In the genomic region with DNA sequence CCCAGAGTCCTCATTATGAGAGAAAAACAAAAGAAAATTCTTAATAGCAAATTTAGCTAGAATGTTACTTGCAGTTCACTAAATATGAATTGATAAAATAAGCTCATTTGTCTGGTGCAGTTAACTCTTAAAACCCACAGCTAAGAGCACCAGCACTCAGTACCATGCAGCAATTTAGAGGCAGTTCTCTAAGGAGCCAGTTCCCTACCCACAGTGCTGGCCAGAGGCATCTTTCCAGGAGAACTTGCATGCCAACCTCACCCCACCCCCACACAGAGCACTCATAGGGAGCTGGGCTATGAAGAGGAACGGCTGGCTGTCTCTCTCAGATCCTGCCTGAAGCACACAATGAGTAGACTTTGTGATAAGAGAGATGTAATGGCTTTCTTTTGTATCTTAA, we compare ENCODE assay signal across 10 mouse cellular contexts. TPM values are rescaled to one million over a fixed set of nuclear protein-coding genes. Genes with fewer than 3 reads are reported as not detected.
A peak's percentile ranks its signal among the peaks of the same experiment; 100 is the strongest.
DNase-seq lines count a peak whose midpoint lies in the region; ATAC-seq lines count a peak whose summit lies in the region.
"Had no signal": no experiment of that assay in that cellular context is flagged by ENCODE, and none has a peak within 500 bp of the region (broad histone marks: within the 10 kb centered on the region; RNA-seq: fewer than 3 reads in every experiment).

No protein-coding gene starts in this region.

- H3K27me3 ChIP-seq in forebrain, embryonic 10.5 days (ENCODE audit: poor library complexity, severe bottlenecking), result no peaks in the 10 kb centered on the region
- H3K27me3 ChIP-seq in forebrain, embryonic 13.5 days, result no peaks in the 10 kb centered on the region
- H3K27me3 ChIP-seq in kidney, embryonic 14.5 days (ENCODE audit: control insufficient read depth, insufficient read depth, low read length), result no peaks in the 10 kb centered on the region

- peaks cover 30% of the 10 kb centered on the region for H3K4me1 ChIP-seq in forebrain, embryonic 10.5 days
- H3K4me1 ChIP-seq in forebrain, embryonic 13.5 days, result peaks cover 5% of the 10 kb centered on the region; the same call in 1 of the 2 replicates
- no peaks in the 10 kb centered on the region for H3K4me1 ChIP-seq in kidney, embryonic 14.5 days (ENCODE audit: control insufficient read depth, insufficient read depth, low read length)

- H3K27ac ChIP-seq in forebrain, embryonic 10.5 days, result peak overlapping the region; percentile 40; the same call in 1 of the 2 replicates
- no peak overlapping the region for H3K27ac ChIP-seq in forebrain, embryonic 13.5 days
- H3K27ac ChIP-seq in kidney, embryonic 14.5 days (ENCODE audit: low read depth, low read length), result no peak overlapping the region

- H3K4me3 ChIP-seq in forebrain, embryonic 10.5 days, result no peak overlapping the region
- no peak overlapping the region for H3K4me3 ChIP-seq in forebrain, embryonic 13.5 days
- no peak overlapping the region for H3K4me3 ChIP-seq in kidney, embryonic 14.5 days (ENCODE audit: low read length)

- H3K9ac ChIP-seq in forebrain, embryonic 13.5 days, result no peak overlapping the region
- no peak overlapping the region for H3K9ac ChIP-seq in kidney, embryonic 14.5 days (ENCODE audit: low read depth, low read length)

- ATAC-seq in forebrain, embryonic 13.5 days, result no peak; the same call in 1 of the 2 replicates
- no peak for ATAC-seq in kidney, embryonic 14.5 days (ENCODE audit: low FRiP score, low TSS enrichment)

- DNase-seq in forebrain, embryonic 10.5 days (ENCODE audit: extremely low spot score, low spot score), result no peak
- DNase-seq in urinary bladder, postnatal 14 days (ENCODE audit: low spot score), result peak; percentile 36
- no peak for DNase-seq in urinary bladder, adult 18-20 months (ENCODE audit: low spot score in 2 of 2)
- DNase-seq in layer of hippocampus, postnatal 36 days, result peak; percentile 38 to 52
- peak; percentile 5 for DNase-seq in testis, postnatal 14 days (ENCODE audit: low spot score)
- no peak for DNase-seq in lung, postnatal 14 days

- H3K4me2 ChIP-seq in forebrain, embryonic 13.5 days, result no peak overlapping the region
- no peak overlapping the region for H3K4me2 ChIP-seq in kidney, embryonic 14.5 days (replicated peaks; ENCODE audit: low read depth, low read length)

- 14% methylated on average over 1 of the region's 1 CpGs for WGBS in forebrain, embryonic 10.5 days
- 3% methylated on average over 1 of the region's 1 CpGs for WGBS in forebrain, embryonic 13.5 days
- 40% methylated on average over 1 of the region's 1 CpGs for WGBS in kidney, embryonic 14.5 days

- H3K9me3 ChIP-seq in forebrain, embryonic 10.5 days, result no peaks in the 10 kb centered on the region
- no peaks in the 10 kb centered on the region for H3K9me3 ChIP-seq in forebrain, embryonic 13.5 days (replicated peaks)
- H3K9me3 ChIP-seq in kidney, embryonic 14.5 days (ENCODE audit: control insufficient read depth, low read length), result no peaks in the 10 kb centered on the region

- no peaks in the 10 kb centered on the region for H3K36me3 ChIP-seq in forebrain, embryonic 10.5 days (replicated peaks)
- H3K36me3 ChIP-seq in forebrain, embryonic 13.5 days (ENCODE audit: poor library complexity, severe bottlenecking), result no peaks in the 10 kb centered on the region
- H3K36me3 ChIP-seq in kidney, embryonic 14.5 days (ENCODE audit: control insufficient read depth, insufficient read depth, low read length), result no peaks in the 10 kb centered on the region

RNA-seq across cellular contexts. Expression of a gene that starts 17.7 kb away (rescaled TPM):
- polyA plus RNA-seq in forebrain, embryonic 10.5 days (2016; fragmentation: Nextera tagmentation; extraction: Ambion mirVana), result not detected in 2 replicates
- not detected in 2 replicates for polyA plus RNA-seq in forebrain, embryonic 13.5 days (2015; fragmentation: Nextera tagmentation; extraction: Ambion mirVana)
- total RNA-seq in layer of hippocampus, postnatal 36 days (2021), result under 1 TPM; 0.13 to 0.15 TPM
- polyA plus RNA-seq in kidney, embryonic 14.5 days (2014; fragmentation: Nextera tagmentation; extraction: Ambion mirVana), result not detected in 2 replicates
- total RNA-seq: heart, postnatal 36 days had no signal
- polyA plus RNA-seq: small intestine, adult 2 months had no signal

RNA-seq across cellular contexts. Expression of a gene that starts 46.7 kb away (rescaled TPM):
- not detected in 2 replicates for polyA plus RNA-seq in forebrain, embryonic 10.5 days (2016; fragmentation: Nextera tagmentation; extraction: Ambion mirVana)
- polyA plus RNA-seq in forebrain, embryonic 13.5 days (2015; fragmentation: Nextera tagmentation; extraction: Ambion mirVana), result 0.03 TPM in 1 of 2 replicates, not detected in the other
- total RNA-seq in layer of hippocampus, postnatal 36 days (2021), result under 1 TPM; 0.10 to 0.23 TPM
- polyA plus RNA-seq in kidney, embryonic 14.5 days (2014; fragmentation: Nextera tagmentation; extraction: Ambion mirVana), result 0.04 TPM in 1 of 2 replicates, not detected in the other
- total RNA-seq: heart, postnatal 36 days had no signal
- polyA plus RNA-seq: small intestine, adult 2 months had no signal

Comparison
In these comparisons a context has a peak if more than half of its experiments do, and no peak if none do; other contexts are left out.
1. DNase-seq: peak in urinary bladder, postnatal 14 days (single experiment), layer of hippocampus, postnatal 36 days (2 of 2) and testis, postnatal 14 days (single experiment); none in forebrain, embryonic 10.5 days (single experiment), urinary bladder, adult 18-20 months (0 of 2) and lung, postnatal 14 days (single experiment).